Mouse (Mus musculus): ENCODE results near the gene Bclaf3.
"Not testable (repeated sequence)": the region's sequence is repeated elsewhere in the genome, so short reads cannot be mapped to it uniquely, and the experiment has no call there.

The Bclaf3 gene

GRCm38 (mm10) chrX:159526388-159526787 is at the start of gene Bclaf3:
Bclaf3 (plus strand) TSS chrX:159526688.
- DNase-seq (ENCODE audit: extremely low spot score), result no peak

- not testable (repeated sequence) for DNase-seq (ENCODE audit: extremely low spot score)
Measured at GRCm38 (mm10) chrX:159478243-159478940, 48.1 kb upstream of the Bclaf3 start.

- no peak for DNase-seq (ENCODE audit: extremely low spot score)
Measured at GRCm38 (mm10) chrX:159484247-159484646, 42.2 kb upstream of the Bclaf3 start.

GRCm38 (mm10) chrX:159503181-159503580 is 23.3 kb upstream of the Bclaf3 start:
- no peak for DNase-seq (ENCODE audit: extremely low spot score)

GRCm38 (mm10) chrX:159508331-159509036 is 18.0 kb upstream of the Bclaf3 start:
- DNase-seq (ENCODE audit: extremely low spot score), result no peak

- DNase-seq (ENCODE audit: extremely low spot score), result no peak
Measured at GRCm38 (mm10) chrX:159509042-159509441, 17.4 kb upstream of the Bclaf3 start.

GRCm38 (mm10) chrX:159509847-159510715 is 16.4 kb upstream of the Bclaf3 start:
- DNase-seq (ENCODE audit: extremely low spot score), result no peak

- DNase-seq (ENCODE audit: extremely low spot score), result no peak
Measured at GRCm38 (mm10) chrX:159510716-159511051, 15.8 kb upstream of the Bclaf3 start.

GRCm38 (mm10) chrX:159515599-159515998 is 10.9 kb upstream of the Bclaf3 start:
- DNase-seq (ENCODE audit: extremely low spot score), result no peak

- no peak for DNase-seq (ENCODE audit: extremely low spot score)
Measured at GRCm38 (mm10) chrX:159521780-159522179, 4.7 kb upstream of the Bclaf3 start.

GRCm38 (mm10) chrX:159522651-159523050 is 3.8 kb upstream of the Bclaf3 start:
- DNase-seq (ENCODE audit: extremely low spot score), result no peak

GRCm38 (mm10) chrX:159532427-159532810 is 5.9 kb downstream of the Bclaf3 start:
- DNase-seq (ENCODE audit: extremely low spot score), result peak; percentile 94

- DNase-seq (ENCODE audit: extremely low spot score), result no peak
Measured at GRCm38 (mm10) chrX:159532811-159533462, 6.4 kb downstream of the Bclaf3 start.

GRCm38 (mm10) chrX:159541936-159542335 is 15.4 kb downstream of the Bclaf3 start:
- no peak for DNase-seq (ENCODE audit: extremely low spot score)

GRCm38 (mm10) chrX:159547093-159547492 is 20.6 kb downstream of the Bclaf3 start:
- no peak for DNase-seq (ENCODE audit: extremely low spot score)

GRCm38 (mm10) chrX:159584738-159585137 is 58.2 kb downstream of the Bclaf3 start:
- not testable (repeated sequence) for DNase-seq (ENCODE audit: extremely low spot score)

- DNase-seq (ENCODE audit: extremely low spot score), result no peak
Measured at GRCm38 (mm10) chrX:159591633-159592032, 65.1 kb downstream of the Bclaf3 start.

GRCm38 (mm10) chrX:159597502-159597901 is 71.0 kb downstream of the Bclaf3 start:
- no peak for DNase-seq (ENCODE audit: extremely low spot score)

- no peak for DNase-seq (ENCODE audit: extremely low spot score)
Measured at GRCm38 (mm10) chrX:159604832-159605231, 78.3 kb downstream of the Bclaf3 start.

- DNase-seq (ENCODE audit: extremely low spot score), result peak; percentile 14
Measured at GRCm38 (mm10) chrX:159606936-159607335, 80.4 kb downstream of the Bclaf3 start.

GRCm38 (mm10) chrX:159626208-159626906 is 99.9 kb downstream of the Bclaf3 start:
- peak; percentile 2 for DNase-seq (ENCODE audit: extremely low spot score)

Measured in embryo, embryonic 9.5 days (tissue).